Mouse (Mus musculus): ENCODE measurements around the gene Shc4. TPM values are rescaled to one million over a fixed set of nuclear protein-coding genes. Genes with fewer than 3 reads are reported as not detected.

The Shc4 gene
- polyA plus RNA-seq, 1 experiment, result 0.34 TPM

DNA sequence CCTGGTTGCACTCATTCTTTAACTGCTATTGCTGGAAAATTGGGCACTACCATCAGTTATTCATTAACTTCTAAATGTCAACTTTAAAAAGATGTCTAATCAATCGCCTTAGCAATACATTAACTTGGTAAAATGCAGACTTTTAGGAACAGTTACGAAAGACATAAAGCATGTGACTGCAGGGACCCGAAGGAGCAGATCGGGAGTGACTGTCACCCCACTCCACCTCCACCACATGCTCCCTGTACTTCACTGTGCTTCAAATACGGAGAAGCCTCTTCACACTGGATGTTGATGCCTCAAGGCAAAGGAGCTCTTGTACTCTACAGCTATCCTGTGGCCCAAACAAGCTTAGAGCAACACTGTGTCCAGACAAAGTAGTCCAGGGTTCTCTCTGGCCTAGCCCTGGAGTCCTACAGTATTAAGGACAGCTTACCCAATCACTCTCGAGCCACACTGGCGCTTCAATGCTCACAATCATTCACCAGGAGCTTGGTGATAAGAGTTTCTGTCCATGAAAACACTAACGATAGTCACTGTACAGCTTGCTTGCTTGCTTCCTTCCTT, 108.0 kb downstream of the Shc4 start:
- TF ChIP-seq MYOD1 (IDR thresholded peaks at IDR 0.05; ENCODE audit: control insufficient read depth, insufficient read length, low read depth) (no peak), FOSL1 (IDR thresholded peaks at IDR 0.05; ENCODE audit: insufficient read depth, low read length, poor library complexity, severe bottlenecking) (no peak), USF1 (IDR thresholded peaks at IDR 0.05; ENCODE audit: low read depth) (no peak), MAX (IDR thresholded peaks at IDR 0.05) (no peak), CTCF (IDR thresholded peaks at IDR 0.05; ENCODE audit: control insufficient read depth, insufficient read depth, insufficient read length) (no peak), MYOG (IDR thresholded peaks at IDR 0.05; ENCODE audit: control insufficient read depth, extremely low read depth, insufficient read length) (no peak), CEBPB (IDR thresholded peaks at IDR 0.05; ENCODE audit: low read depth) (no peak)
- H3K79me3 ChIP-seq (ENCODE audit: low read depth), result no peaks in the 10 kb centered on the region
- H3K79me2 ChIP-seq (ENCODE audit: control insufficient read depth, insufficient read depth), result peaks cover 5% of the 10 kb centered on the region
- no peak overlapping the region for H3ac ChIP-seq (ENCODE audit: control insufficient read depth, insufficient read length, low read depth)
- H3K4me3 ChIP-seq (ENCODE audit: insufficient read depth, poor library complexity, severe bottlenecking), result no peak overlapping the region
- peaks cover 73% of the 10 kb centered on the region for H3K36me3 ChIP-seq (ENCODE audit: control insufficient read depth, insufficient read depth)
- H3K27me3 ChIP-seq (ENCODE audit: control insufficient read depth, insufficient read depth, insufficient read length), result no peaks in the 10 kb centered on the region

DNA sequence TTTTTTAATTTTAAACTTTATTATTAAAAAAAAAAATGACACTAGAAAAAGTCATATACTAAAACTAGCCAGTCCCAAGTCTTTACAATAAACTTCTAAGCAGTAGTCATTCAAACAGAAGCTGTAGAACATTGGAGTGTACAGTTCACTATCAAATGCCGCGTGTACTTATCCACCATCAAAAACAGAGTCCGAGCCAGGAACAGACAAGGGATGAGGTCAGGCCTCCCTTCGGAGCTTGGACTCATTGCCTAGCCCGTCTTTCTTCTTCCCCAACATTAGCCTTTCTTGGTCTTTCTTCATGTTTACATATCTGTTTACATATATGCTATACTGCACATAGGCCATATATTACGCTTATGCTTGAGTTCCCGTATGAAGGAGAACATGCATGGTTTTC, 108.5 kb downstream of the Shc4 start:
- H3K79me2 ChIP-seq (ENCODE audit: control insufficient read depth, insufficient read depth), result peaks cover 3% of the 10 kb centered on the region
- H3K4me3 ChIP-seq (ENCODE audit: insufficient read depth, poor library complexity, severe bottlenecking), result no peak overlapping the region
- H3K36me3 ChIP-seq (ENCODE audit: control insufficient read depth, insufficient read depth), result peaks cover 77% of the 10 kb centered on the region
- H3K27me3 ChIP-seq (ENCODE audit: control insufficient read depth, insufficient read depth, insufficient read length), result no peaks in the 10 kb centered on the region
- no peaks in the 10 kb centered on the region for H3K79me3 ChIP-seq (ENCODE audit: low read depth)
- no peak for TF ChIP-seq FOSL1 (IDR thresholded peaks at IDR 0.05; ENCODE audit: insufficient read depth, low read length, poor library complexity, severe bottlenecking)
- no peak for TF ChIP-seq CTCF (IDR thresholded peaks at IDR 0.05; ENCODE audit: control insufficient read depth, insufficient read depth, insufficient read length)
- no peak for TF ChIP-seq USF1 (IDR thresholded peaks at IDR 0.05; ENCODE audit: low read depth)
- no peak for TF ChIP-seq CEBPB (IDR thresholded peaks at IDR 0.05; ENCODE audit: low read depth)
- no peak for TF ChIP-seq MYOG (IDR thresholded peaks at IDR 0.05; ENCODE audit: control insufficient read depth, extremely low read depth, insufficient read length)
- no peak for TF ChIP-seq MAX (IDR thresholded peaks at IDR 0.05)
- TF ChIP-seq MYOD1 (IDR thresholded peaks at IDR 0.05; ENCODE audit: control insufficient read depth, insufficient read length, low read depth), result no peak
- H3ac ChIP-seq (ENCODE audit: control insufficient read depth, insufficient read length, low read depth), result no peak overlapping the region

DNA sequence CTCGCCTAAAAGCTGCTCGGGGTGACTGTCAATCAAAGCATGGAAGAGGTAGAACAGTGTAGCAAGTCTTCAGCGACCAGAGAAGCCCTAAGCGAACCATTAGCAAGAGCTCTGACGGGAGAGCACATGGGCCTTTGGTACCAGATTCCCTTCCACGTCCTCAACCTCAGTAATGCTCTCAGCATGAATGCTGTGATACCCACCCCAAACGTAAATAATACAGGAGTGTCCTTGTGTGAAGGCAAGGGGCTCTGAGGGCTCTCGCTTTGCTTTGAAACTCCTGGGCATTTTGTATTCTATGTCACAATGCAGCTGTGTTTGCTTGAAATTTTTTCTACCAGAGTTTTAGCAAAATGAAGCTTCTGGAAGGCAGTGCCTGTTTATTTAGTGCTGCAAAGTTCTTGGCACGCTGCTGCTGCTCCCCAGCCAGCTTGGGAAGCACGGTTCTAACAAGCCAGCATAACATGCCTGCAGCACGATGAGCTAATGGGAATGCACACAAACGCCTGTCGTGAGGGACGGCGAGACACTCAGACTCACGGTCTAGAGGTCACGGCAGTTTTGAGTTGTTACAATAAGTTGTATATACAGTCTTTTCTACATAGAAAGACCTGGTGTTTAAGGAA, 117.6 kb downstream of the Shc4 start:
- peaks cover 69% of the 10 kb centered on the region for H3K36me3 ChIP-seq (ENCODE audit: control insufficient read depth, insufficient read depth)
- no peak for TF ChIP-seq MAX (IDR thresholded peaks at IDR 0.05)
- no peak for TF ChIP-seq MYOD1 (IDR thresholded peaks at IDR 0.05; ENCODE audit: control insufficient read depth, insufficient read length, low read depth)
- TF ChIP-seq CEBPB (IDR thresholded peaks at IDR 0.05; ENCODE audit: low read depth), result no peak
- no peaks in the 10 kb centered on the region for H3K79me3 ChIP-seq (ENCODE audit: low read depth)
- no peak overlapping the region for H3ac ChIP-seq (ENCODE audit: control insufficient read depth, insufficient read length, low read depth)
- no peak overlapping the region for H3K4me3 ChIP-seq (ENCODE audit: insufficient read depth, poor library complexity, severe bottlenecking)
- H3K27me3 ChIP-seq (ENCODE audit: control insufficient read depth, insufficient read depth, insufficient read length), result no peaks in the 10 kb centered on the region
- H3K79me2 ChIP-seq (ENCODE audit: control insufficient read depth, insufficient read depth), result no peaks in the 10 kb centered on the region

DNA sequence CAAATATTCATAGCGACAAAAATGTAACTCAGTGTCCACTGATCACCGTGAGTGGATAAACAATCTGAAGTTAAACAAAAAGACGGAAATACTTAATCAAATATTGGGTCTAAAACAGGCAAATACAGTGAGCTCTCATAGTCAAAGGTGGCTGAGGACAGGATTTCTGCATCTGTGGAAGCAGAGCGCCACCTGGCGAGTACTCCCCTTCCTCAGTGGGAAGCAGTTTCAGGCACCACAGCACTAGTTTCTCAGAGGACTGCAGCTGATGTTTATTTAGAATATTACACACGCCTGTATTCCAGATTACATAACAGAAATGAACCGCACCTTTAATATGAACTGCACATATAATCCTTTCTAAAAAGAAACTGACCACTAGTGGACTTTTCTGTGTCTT, 119.3 kb downstream of the Shc4 start:
- no peak overlapping the region for H3ac ChIP-seq (ENCODE audit: control insufficient read depth, insufficient read length, low read depth)
- no peaks in the 10 kb centered on the region for H3K79me2 ChIP-seq (ENCODE audit: control insufficient read depth, insufficient read depth)
- peaks cover 79% of the 10 kb centered on the region for H3K36me3 ChIP-seq (ENCODE audit: control insufficient read depth, insufficient read depth)
- TF ChIP-seq CTCF (IDR thresholded peaks at IDR 0.05; ENCODE audit: control insufficient read depth, insufficient read depth, insufficient read length), result peak; percentile 85
- no peak for TF ChIP-seq USF1 (IDR thresholded peaks at IDR 0.05; ENCODE audit: low read depth)
- no peak for TF ChIP-seq FOSL1 (IDR thresholded peaks at IDR 0.05; ENCODE audit: insufficient read depth, low read length, poor library complexity, severe bottlenecking)
- H3K79me3 ChIP-seq (ENCODE audit: low read depth), result no peaks in the 10 kb centered on the region
- H3K4me3 ChIP-seq (ENCODE audit: insufficient read depth, poor library complexity, severe bottlenecking), result no peak overlapping the region
- H3K27me3 ChIP-seq (ENCODE audit: control insufficient read depth, insufficient read depth, insufficient read length), result no peaks in the 10 kb centered on the region

DNA sequence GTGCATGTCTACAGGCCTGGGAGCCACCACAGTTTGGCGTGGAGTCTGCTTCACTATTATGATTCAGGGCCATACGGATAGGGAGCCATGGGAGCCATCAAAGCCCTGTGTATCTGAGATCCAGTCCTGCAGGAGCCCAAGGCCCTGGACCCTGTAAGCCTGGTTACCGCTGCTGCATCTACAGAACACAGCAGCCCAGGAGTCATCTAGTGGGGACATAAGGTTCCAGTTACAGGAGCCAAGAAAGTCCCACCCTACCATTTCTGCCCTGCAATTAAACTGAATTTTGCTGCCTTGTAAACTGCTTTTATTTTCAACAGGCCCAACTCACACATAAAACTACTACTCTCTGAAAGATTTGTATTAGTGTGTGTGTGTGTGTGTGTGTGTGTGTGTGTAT, 121.0 kb downstream of the Shc4 start:
- Histone ChIP-seq H3K27me3 (ENCODE audit: control insufficient read depth, insufficient read depth, insufficient read length) (no peaks in the 10 kb centered on the region), H3K79me3 (ENCODE audit: low read depth) (no peaks in the 10 kb centered on the region), H3ac (ENCODE audit: control insufficient read depth, insufficient read length, low read depth) (no peak overlapping the region), H3K4me3 (ENCODE audit: insufficient read depth, poor library complexity, severe bottlenecking) (no peak overlapping the region), H3K79me2 (ENCODE audit: control insufficient read depth, insufficient read depth) (no peaks in the 10 kb centered on the region), H3K36me3 (ENCODE audit: control insufficient read depth, insufficient read depth) (peaks cover 95% of the 10 kb centered on the region)
- no peak for TF ChIP-seq MYOD1 (IDR thresholded peaks at IDR 0.05; ENCODE audit: control insufficient read depth, insufficient read length, low read depth)
- no peak for TF ChIP-seq MAX (IDR thresholded peaks at IDR 0.05)
- TF ChIP-seq USF1 (IDR thresholded peaks at IDR 0.05; ENCODE audit: low read depth), result no peak
- no peak for TF ChIP-seq CEBPB (IDR thresholded peaks at IDR 0.05; ENCODE audit: low read depth)
- no peak for TF ChIP-seq CTCF (IDR thresholded peaks at IDR 0.05; ENCODE audit: control insufficient read depth, insufficient read depth, insufficient read length)

DNA sequence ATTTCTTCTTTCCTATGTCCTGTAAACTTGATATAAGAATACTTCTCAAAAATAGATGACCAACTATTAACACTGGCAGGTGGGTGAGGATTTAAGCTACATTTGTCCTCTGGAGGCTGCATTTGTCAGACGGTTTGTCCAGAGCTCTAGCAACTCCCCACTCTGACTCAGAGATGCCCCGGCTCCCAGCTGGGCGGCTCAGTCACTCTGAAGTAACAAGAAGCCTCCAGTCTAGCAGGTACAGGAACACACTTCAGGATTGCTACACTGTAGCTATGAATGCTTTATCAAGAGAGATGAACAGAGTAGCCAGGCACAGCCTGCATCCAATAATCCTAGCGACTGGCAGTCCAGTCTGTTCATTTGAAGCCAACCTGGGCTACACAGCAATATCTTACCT, 125.0 kb downstream of the Shc4 start:
- peaks cover 89% of the 10 kb centered on the region for H3K36me3 ChIP-seq (ENCODE audit: control insufficient read depth, insufficient read depth)

More for the DNA sequence above, 125.0 kb downstream of the Shc4 start:
- no peak overlapping the region for H3ac ChIP-seq (ENCODE audit: control insufficient read depth, insufficient read length, low read depth)
- TF ChIP-seq USF1 (IDR thresholded peaks at IDR 0.05; ENCODE audit: low read depth) (no peak), MYOG (IDR thresholded peaks at IDR 0.05; ENCODE audit: control insufficient read depth, extremely low read depth, insufficient read length) (no peak), MYOD1 (IDR thresholded peaks at IDR 0.05; ENCODE audit: control insufficient read depth, insufficient read length, low read depth) (no peak), CEBPB (IDR thresholded peaks at IDR 0.05; ENCODE audit: low read depth) (no peak), MAX (IDR thresholded peaks at IDR 0.05) (no peak), FOSL1 (IDR thresholded peaks at IDR 0.05; ENCODE audit: insufficient read depth, low read length, poor library complexity, severe bottlenecking) (no peak)
- H3K4me3 ChIP-seq (ENCODE audit: insufficient read depth, poor library complexity, severe bottlenecking), result no peak overlapping the region
- no peaks in the 10 kb centered on the region for H3K27me3 ChIP-seq (ENCODE audit: control insufficient read depth, insufficient read depth, insufficient read length)
- H3K79me3 ChIP-seq (ENCODE audit: low read depth), result no peaks in the 10 kb centered on the region
- H3K79me2 ChIP-seq (ENCODE audit: control insufficient read depth, insufficient read depth), result no peaks in the 10 kb centered on the region
